Mouse (Mus musculus) heart, adult 2 months (tissue): ENCODE results near the gene Glcci1.

Experiments
- CTCF ChIP-seq: fragments of 200-600 bp; IDR thresholded peaks from 2 replicates; pipeline ENCODE4 v1.8.1; 2022; ENCODE audit warnings: antibody characterized with exemption, mild to moderate bottlenecking, moderate library complexity
- EP300 ChIP-seq: fragments of 200-500 bp; IDR thresholded peaks from 2 replicates; pipeline ENCODE4 v1.6.1; 2011; ENCODE audit warnings: low read depth, low read length, control low read depth; ENCODE audit not compliant: insufficient read depth
- POLR2A ChIP-seq: fragments of 200-500 bp; IDR thresholded peaks from 2 replicates; pipeline ENCODE4 v1.6.1; 2011; ENCODE audit warnings: mild to moderate bottlenecking, low read depth, low read length, control low read depth; ENCODE audit not compliant: insufficient read depth

GRCm38 (mm10) chr6:8486391-8487043, 22.9 kb upstream of the Glcci1 start:
- TF ChIP-seq POLR2A: no peak
- no peak for TF ChIP-seq CTCF
- TF ChIP-seq EP300: no peak
